Mouse (Mus musculus) right cerebral cortex, postnatal 36 days (tissue): Measurements from ENCODE around the gene Zfp367.

Experiments
- DNase-seq, 2 experiments: peaks; one replicate each; pipeline ENCODE4 v3.0.0; 2022; ENCODE audit warnings: low spot score in 2 of 2, mixed read lengths in 1 of 2

Zfp367 gene

GRCm38 (mm10) chr13:64153083-64153682, at the start of gene Zfp367:
Gene Zfp367 (minus strand): TSS chr13:64153202.
- DNase-seq = peak; percentile 94 to 97

GRCm38 (mm10) chr13:64200911-64201310, 47.9 kb upstream of the Zfp367 start:
- DNase-seq = no peak

GRCm38 (mm10) chr13:64198310-64198709, 45.3 kb upstream of the Zfp367 start:
- DNase-seq = no peak

- no peak for DNase-seq
Observed at GRCm38 (mm10) chr13:64197899-64198298, 44.9 kb upstream of the Zfp367 start.

GRCm38 (mm10) chr13:64187065-64187464, 34.1 kb upstream of the Zfp367 start:
- DNase-seq = no peak

GRCm38 (mm10) chr13:64186516-64186915, 33.5 kb upstream of the Zfp367 start:
- no peak for DNase-seq

GRCm38 (mm10) chr13:64185586-64185985, 32.6 kb upstream of the Zfp367 start:
- no peak for DNase-seq

- DNase-seq = no peak
Observed at GRCm38 (mm10) chr13:64185176-64185575, 32.2 kb upstream of the Zfp367 start.

- DNase-seq = no peak
Observed at GRCm38 (mm10) chr13:64184361-64184760, 31.4 kb upstream of the Zfp367 start.

GRCm38 (mm10) chr13:64183583-64183982, 30.6 kb upstream of the Zfp367 start:
- no peak for DNase-seq

GRCm38 (mm10) chr13:64182091-64182490, 29.1 kb upstream of the Zfp367 start:
- no peak for DNase-seq

GRCm38 (mm10) chr13:64180888-64181287, 27.9 kb upstream of the Zfp367 start:
- peak in 1 of 2 experiments; percentile 29 for DNase-seq

- no peak for DNase-seq
Observed at GRCm38 (mm10) chr13:64180300-64180699, 27.3 kb upstream of the Zfp367 start.

- no peak for DNase-seq
Observed at GRCm38 (mm10) chr13:64178746-64179652, 26.0 kb upstream of the Zfp367 start.

GRCm38 (mm10) chr13:64178000-64178399, 25.0 kb upstream of the Zfp367 start:
- no peak for DNase-seq

GRCm38 (mm10) chr13:64169746-64170145, 16.7 kb upstream of the Zfp367 start:
- no peak for DNase-seq

GRCm38 (mm10) chr13:64163147-64163715, 10.2 kb upstream of the Zfp367 start:
- DNase-seq = no peak

GRCm38 (mm10) chr13:64162626-64163025, 9.6 kb upstream of the Zfp367 start:
- no peak for DNase-seq

GRCm38 (mm10) chr13:64161916-64162611, 9.1 kb upstream of the Zfp367 start:
- peak; percentile 41 to 49 for DNase-seq

GRCm38 (mm10) chr13:64161548-64161915, 8.5 kb upstream of the Zfp367 start, which contains the start of gene Habp4:
Gene Habp4 (plus strand): TSS chr13:64161824.
- peak; percentile 98 to 99 for DNase-seq

- DNase-seq = no peak
Observed at GRCm38 (mm10) chr13:64156966-64157365, 4.0 kb upstream of the Zfp367 start.

- no peak for DNase-seq
Observed at GRCm38 (mm10) chr13:64155171-64155571, 2.2 kb upstream of the Zfp367 start.
